Mouse (Mus musculus): ENCODE data around the gene Fastkd5. TPM values are rescaled to one million over a fixed set of nuclear protein-coding genes. Genes with fewer than 3 reads are reported as not detected.
"Not testable (repeated sequence)": the region's sequence is repeated elsewhere in the genome, so short reads cannot be mapped to it uniquely, and the experiment has no call there.

Gene Fastkd5
- polyA plus RNA-seq, 1 experiment from 2014 or later, result 22.4 TPM

DNA sequence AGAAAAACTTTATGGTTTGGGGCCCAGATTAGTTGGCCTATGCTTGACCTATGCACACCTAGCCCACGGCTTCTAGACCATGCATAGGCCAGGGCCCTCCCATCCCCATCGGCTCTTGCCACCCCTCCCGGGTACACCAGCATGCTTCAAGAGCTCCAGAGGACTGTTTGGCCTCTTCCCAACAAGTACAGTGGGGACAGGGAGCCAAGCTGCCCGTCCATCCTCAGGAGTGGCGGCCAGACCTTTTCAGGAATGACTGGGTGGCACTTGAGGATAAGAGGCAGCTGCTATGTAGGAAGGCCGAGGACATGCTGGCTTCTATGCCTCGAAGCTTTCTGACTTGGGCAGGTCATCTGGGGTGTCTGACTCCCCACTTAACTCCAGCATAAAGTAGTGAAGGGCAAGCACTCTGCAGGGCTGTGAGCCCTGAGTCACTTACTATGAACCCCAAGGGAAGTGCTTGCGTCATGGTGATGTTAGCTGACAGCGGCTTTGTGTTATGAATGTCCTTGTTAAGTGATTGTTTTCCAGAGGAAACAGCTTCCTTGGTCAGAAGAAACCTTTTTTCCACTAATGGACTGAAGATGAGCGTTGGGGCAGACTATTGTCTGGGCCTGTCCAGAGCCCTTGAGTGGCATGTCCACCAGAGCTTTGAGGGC is 45.8 kb downstream of the Fastkd5 start:
- no peak for DNase-seq (ENCODE audit: low spot score)
- Histone ChIP-seq H3K4me3 (no peak overlapping the region), H3K36me3 (no peaks in the 10 kb centered on the region), H3K27me3 (ENCODE audit: low read depth, poor library complexity, severe bottlenecking) (peaks cover 55% of the 10 kb centered on the region), H3K9me3 (replicated peaks) (no peaks in the 10 kb centered on the region), H3K4me1 (peaks cover 17% of the 10 kb centered on the region), H3K27ac (replicated peaks) (no peak overlapping the region)
- 83% methylated on average over 10 of the region's 10 CpGs for WGBS

DNA sequence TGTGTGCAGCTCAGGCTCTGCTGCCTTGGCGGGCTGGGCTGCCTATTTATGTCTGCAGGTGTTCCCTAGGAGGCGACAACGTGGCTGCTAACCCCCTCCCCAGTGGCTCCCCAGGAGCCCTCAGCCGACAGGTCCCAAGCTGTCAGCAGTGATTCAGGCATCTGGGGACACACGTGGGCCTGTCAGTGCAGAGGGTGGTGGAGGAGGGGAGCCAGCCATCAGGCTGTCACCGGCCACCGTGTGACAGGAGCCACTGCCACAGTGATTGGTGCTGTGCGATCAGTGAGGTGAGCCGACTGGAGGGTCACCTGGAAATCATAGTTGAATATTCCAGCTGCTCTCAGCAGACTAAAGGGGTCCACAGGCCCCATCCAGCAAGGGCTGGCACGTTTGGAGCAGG is 47.3 kb downstream of the Fastkd5 start, which contains the start of gene Avp:
TSS of gene Avp (minus strand) at position 3 of the 400 bp plus-strand sequence.
- WGBS, result 43% methylated on average over 10 of the region's 10 CpGs
- no peak within 1 kb of the TSS for H3K4me3 ChIP-seq

GRCm38 (mm10) chr2:130581201-130581600 is 48.6 kb downstream of the Fastkd5 start:
- Histone ChIP-seq H3K27ac (replicated peaks) (no peak overlapping the region), H3K4me1 (peaks cover 32% of the 10 kb centered on the region), H3K9me3 (replicated peaks) (no peaks in the 10 kb centered on the region), H3K27me3 (ENCODE audit: low read depth, poor library complexity, severe bottlenecking) (peaks cover 83% of the 10 kb centered on the region), H3K36me3 (no peaks in the 10 kb centered on the region), H3K4me3 (peak overlapping the region; percentile 45)
- WGBS, result 4% methylated on average over 16 of the region's 16 CpGs
- DNase-seq (ENCODE audit: low spot score), result peak; percentile 20

More for the DNA sequence above, 47.3 kb downstream of the Fastkd5 start, which contains the start of gene Avp:
- Histone ChIP-seq H3K27me3 (ENCODE audit: low read depth, poor library complexity, severe bottlenecking) (peaks cover 70% of the 10 kb centered on the region), H3K27ac (replicated peaks) (no peak within 1 kb of the TSS), H3K9me3 (replicated peaks) (no peaks in the 10 kb centered on the region), H3K36me3 (no peaks in the 10 kb centered on the region), H3K4me1 (peaks cover 20% of the 10 kb centered on the region)
- no peak for DNase-seq (ENCODE audit: low spot score)

- H3K4me3 ChIP-seq, result peak overlapping the region; percentile 45
- no peak for DNase-seq (ENCODE audit: low spot score)
- WGBS, result 7% methylated on average over 8 of the region's 8 CpGs
- no peaks in the 10 kb centered on the region for H3K9me3 ChIP-seq (replicated peaks)
- no peaks in the 10 kb centered on the region for H3K36me3 ChIP-seq
- peaks cover 97% of the 10 kb centered on the region for H3K27me3 ChIP-seq (ENCODE audit: low read depth, poor library complexity, severe bottlenecking)
- peaks cover 34% of the 10 kb centered on the region for H3K4me1 ChIP-seq
- no peak overlapping the region for H3K27ac ChIP-seq (replicated peaks)
Measured at GRCm38 (mm10) chr2:130579791-130580190, 50.0 kb downstream of the Fastkd5 start.

- DNase-seq (ENCODE audit: low spot score), result peak; percentile 71
- H3K27ac ChIP-seq (replicated peaks), result no peak overlapping the region
- WGBS, result 10% methylated on average over 11 of the region's 11 CpGs
- no peaks in the 10 kb centered on the region for H3K36me3 ChIP-seq
- H3K4me1 ChIP-seq, result peaks cover 34% of the 10 kb centered on the region
- no peak overlapping the region for H3K4me3 ChIP-seq
- no peaks in the 10 kb centered on the region for H3K9me3 ChIP-seq (replicated peaks)
- H3K27me3 ChIP-seq (ENCODE audit: low read depth, poor library complexity, severe bottlenecking), result peaks cover 99% of the 10 kb centered on the region
Measured at GRCm38 (mm10) chr2:130578148-130578547, 51.7 kb downstream of the Fastkd5 start.

- WGBS, result 4% methylated on average over 12 of the region's 12 CpGs
- peak; percentile 42 for DNase-seq (ENCODE audit: low spot score)
- no peaks in the 10 kb centered on the region for H3K36me3 ChIP-seq
- H3K9me3 ChIP-seq (replicated peaks), result no peaks in the 10 kb centered on the region
- no peak overlapping the region for H3K27ac ChIP-seq (replicated peaks)
- H3K4me1 ChIP-seq, result peaks cover 34% of the 10 kb centered on the region
- H3K4me3 ChIP-seq, result peak overlapping the region; percentile 44; the same call in 1 of the 2 replicates
- peaks cover 95% of the 10 kb centered on the region for H3K27me3 ChIP-seq (ENCODE audit: low read depth, poor library complexity, severe bottlenecking)
Measured at GRCm38 (mm10) chr2:130577632-130578031, 52.2 kb downstream of the Fastkd5 start.

DNA sequence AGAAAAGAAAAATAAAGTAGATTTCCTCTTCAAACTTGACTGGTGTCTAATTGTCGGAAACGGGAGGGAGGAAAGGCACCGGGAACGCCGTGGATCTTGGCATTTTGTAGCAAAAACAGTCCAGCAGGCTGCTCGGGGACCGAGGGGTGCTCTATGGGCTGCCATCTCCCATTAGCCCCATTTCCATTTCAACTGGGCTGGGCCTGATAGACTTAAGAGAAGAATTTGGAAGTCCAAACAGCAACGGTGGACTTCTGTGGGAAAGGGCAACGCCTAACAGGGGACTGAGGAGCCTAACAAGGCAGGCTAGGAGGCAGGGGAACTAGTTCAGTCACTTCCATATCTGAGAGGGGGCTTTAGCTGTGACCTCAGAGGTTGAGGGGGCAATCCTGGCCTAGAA is 52.8 kb downstream of the Fastkd5 start:
- H3K36me3 ChIP-seq, result no peaks in the 10 kb centered on the region
- peaks cover 89% of the 10 kb centered on the region for H3K27me3 ChIP-seq (ENCODE audit: low read depth, poor library complexity, severe bottlenecking)
- H3K4me1 ChIP-seq, result peaks cover 34% of the 10 kb centered on the region
- WGBS, result 4% methylated on average over 9 of the region's 9 CpGs
- peak overlapping the region; percentile 44 for H3K4me3 ChIP-seq
- no peak overlapping the region for H3K27ac ChIP-seq (replicated peaks)
- peak; percentile 35 for DNase-seq (ENCODE audit: low spot score)
- no peaks in the 10 kb centered on the region for H3K9me3 ChIP-seq (replicated peaks)

DNA sequence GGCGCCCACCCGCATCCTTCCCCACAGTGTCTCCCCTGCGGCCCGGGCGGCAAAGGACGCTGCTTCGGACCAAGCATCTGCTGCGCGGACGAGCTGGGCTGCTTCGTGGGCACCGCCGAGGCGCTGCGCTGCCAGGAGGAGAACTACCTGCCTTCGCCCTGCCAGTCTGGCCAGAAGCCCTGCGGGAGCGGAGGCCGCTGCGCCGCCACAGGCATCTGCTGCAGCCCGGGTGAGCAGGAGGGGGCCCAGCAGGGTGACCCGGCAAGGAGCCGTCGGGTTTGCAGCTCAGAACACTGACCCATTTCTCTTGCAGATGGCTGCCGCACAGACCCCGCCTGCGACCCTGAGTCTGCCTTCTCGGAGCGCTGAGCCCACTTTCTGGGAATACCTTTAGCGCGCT is 53.3 kb downstream of the Fastkd5 start:
- H3K36me3 ChIP-seq; H3K9me3 ChIP-seq (replicated peaks): not testable (repeated sequence)
- peak; percentile 34 for DNase-seq (ENCODE audit: low spot score)
- under 1% methylated on average over 32 of the region's 32 CpGs for WGBS
- peaks cover 85% of the 10 kb centered on the region for H3K27me3 ChIP-seq (ENCODE audit: low read depth, poor library complexity, severe bottlenecking)
- H3K4me1 ChIP-seq, result peaks cover 34% of the 10 kb centered on the region
- peak overlapping the region; percentile 44 for H3K4me3 ChIP-seq
- H3K27ac ChIP-seq (replicated peaks), result 0 out of 2 replicates have a peak overlapping the region, but pooled peaks have one; percentile 9

- H3K27me3 ChIP-seq (ENCODE audit: low read depth, poor library complexity, severe bottlenecking), result peaks cover 78% of the 10 kb centered on the region
- peak within 1 kb of the TSS; percentile 44 for H3K4me3 ChIP-seq
- 42% methylated on average over 9 of the region's 9 CpGs for WGBS
- no peaks in the 10 kb centered on the region for H3K36me3 ChIP-seq
- no peak for DNase-seq (ENCODE audit: low spot score)
- H3K27ac ChIP-seq (replicated peaks), result 0 out of 2 replicates have a peak within 1 kb of the TSS, but pooled peaks have one; percentile 9
- H3K9me3 ChIP-seq (replicated peaks), result no peaks in the 10 kb centered on the region
- peaks cover 31% of the 10 kb centered on the region for H3K4me1 ChIP-seq
Measured at GRCm38 (mm10) chr2:130575873-130576272, 54.0 kb downstream of the Fastkd5 start, which contains the start of gene Oxt. Gene Oxt (plus strand): TSS chr2:130576173.

- H3K4me3 ChIP-seq, result no peak overlapping the region
- peaks cover 69% of the 10 kb centered on the region for H3K27me3 ChIP-seq (ENCODE audit: low read depth, poor library complexity, severe bottlenecking)
- peaks cover 22% of the 10 kb centered on the region for H3K4me1 ChIP-seq
- no peaks in the 10 kb centered on the region for H3K36me3 ChIP-seq
- DNase-seq (ENCODE audit: low spot score), result no peak
- 86% methylated on average over 5 of the region's 5 CpGs for WGBS
- no peaks in the 10 kb centered on the region for H3K9me3 ChIP-seq (replicated peaks)
- H3K27ac ChIP-seq (replicated peaks), result no peak overlapping the region
Measured at GRCm38 (mm10) chr2:130574960-130575359, 54.9 kb downstream of the Fastkd5 start.

- Histone ChIP-seq H3K4me1 (peaks cover 2% of the 10 kb centered on the region), H3K4me3 (no peak overlapping the region), H3K27me3 (ENCODE audit: low read depth, poor library complexity, severe bottlenecking) (peaks cover 18% of the 10 kb centered on the region), H3K36me3 (peaks cover 22% of the 10 kb centered on the region), H3K9me3 (replicated peaks) (no peaks in the 10 kb centered on the region), H3K27ac (replicated peaks) (no peak overlapping the region)
- DNase-seq (ENCODE audit: low spot score), result no peak
Measured at GRCm38 (mm10) chr2:130569926-130570325, 59.9 kb downstream of the Fastkd5 start.

- H3K9me3 ChIP-seq (replicated peaks), result no peaks in the 10 kb centered on the region
- no peak for DNase-seq (ENCODE audit: low spot score)
- WGBS, result 85% methylated on average over 4 of the region's 4 CpGs
- no peak overlapping the region for H3K27ac ChIP-seq (replicated peaks)
- peaks cover 9% of the 10 kb centered on the region for H3K27me3 ChIP-seq (ENCODE audit: low read depth, poor library complexity, severe bottlenecking)
- peaks cover 24% of the 10 kb centered on the region for H3K36me3 ChIP-seq
- peaks cover 12% of the 10 kb centered on the region for H3K4me1 ChIP-seq
- no peak overlapping the region for H3K4me3 ChIP-seq
Measured at GRCm38 (mm10) chr2:130568921-130569320, 60.9 kb downstream of the Fastkd5 start.

- Histone ChIP-seq H3K36me3 (peaks cover 24% of the 10 kb centered on the region), H3K9me3 (replicated peaks) (no peaks in the 10 kb centered on the region), H3K4me3 (peak overlapping the region; percentile 84), H3K27ac (replicated peaks) (no peak overlapping the region), H3K4me1 (peaks cover 23% of the 10 kb centered on the region), H3K27me3 (ENCODE audit: low read depth, poor library complexity, severe bottlenecking) (no peaks in the 10 kb centered on the region)
- no peak for DNase-seq (ENCODE audit: low spot score)
- 86% methylated on average over 8 of the region's 8 CpGs for WGBS
Measured at GRCm38 (mm10) chr2:130564983-130565382, 64.8 kb downstream of the Fastkd5 start.
